Mouse (Mus musculus) lung, embryonic 16.5 days (tissue): Measurements from ENCODE around the gene Fbxo34. TPM values are rescaled to one million over a fixed set of nuclear protein-coding genes. Genes with fewer than 3 reads are reported as not detected.
"Not testable (repeated sequence)": the region's sequence is repeated elsewhere in the genome, so short reads cannot be mapped to it uniquely, and the experiment has no call there.

ENCODE experiments used
- ATAC-seq: fragments of 200-750 bp; cut with Nextera tagmentation; 2 replicates; pipeline ENCODE4 v1.8.0; 2017; ENCODE audit warnings: low read depth, mild to moderate bottlenecking, moderate library complexity
- H3K27ac ChIP-seq: fragments of 300-500 bp; sonication (generic); 2 replicates; pipeline ENCODE4 v1.5.1; 2014; ENCODE audit warnings: mild to moderate bottlenecking, control low read depth, low read length
- H3K27me3 ChIP-seq: fragments of 300-500 bp; sonication (generic); 2 replicates; pipeline ENCODE4 v1.6.1; 2014; ENCODE audit warnings: low read depth, low read length, mixed read lengths; ENCODE audit not compliant: control insufficient read depth, insufficient read depth
- H3K36me3 ChIP-seq: fragments of 300-500 bp; sonication (generic); 2 replicates; pipeline ENCODE4 v1.6.1; 2014; ENCODE audit warnings: low read length; ENCODE audit not compliant: control insufficient read depth, insufficient read depth
- H3K4me1 ChIP-seq: fragments of 300-500 bp; sonication (generic); replicated peaks from 2 replicates; pipeline ENCODE4 v1.6.1; 2014; ENCODE audit warnings: low read length, mixed read lengths; ENCODE audit not compliant: control insufficient read depth, insufficient read depth
- H3K4me2 ChIP-seq: fragments of 300-500 bp; sonication (generic); 2 replicates; pipeline ENCODE4 v1.6.1; 2014; ENCODE audit warnings: low read depth, low read length, control low read depth
- H3K4me3 ChIP-seq: fragments of 300-500 bp; sonication (generic); 2 replicates; pipeline ENCODE4 v1.5.1; 2014; ENCODE audit warnings: mild to moderate bottlenecking, low read length, control low read depth
- H3K9ac ChIP-seq: fragments of 300-500 bp; sonication (generic); 2 replicates; pipeline ENCODE4 v1.6.1; 2014; ENCODE audit warnings: low read length, control low read depth
- H3K9me3 ChIP-seq: fragments of 300-500 bp; sonication (generic); 2 replicates; pipeline ENCODE4 v1.6.1; 2016; ENCODE audit warnings: low read length; ENCODE audit not compliant: control insufficient read depth
- WGBS: fragments of 180-500 bp; shearing (Covaris S2); extraction: QIAGEN DNeasy Blood & Tissue Kit; methylation state at CpG from one replicate; pipeline ENCODE4 v1.1.7; 2014; 5-methylcytosine and 5-hydroxymethylcytosine counted together
- polyA plus RNA-seq: library from polyadenylated mRNA; unstranded; fragments of >200 nt; fragmentation: Nextera tagmentation; extraction: Ambion mirVana; gene quantifications from 2 replicates; pipeline ENCODE4 v1.2.1, GENCODE M21; 2015

Gene Fbxo34
- polyA plus RNA-seq, 1 experiment from 2014 or later, result 21.3 TPM

DNA sequence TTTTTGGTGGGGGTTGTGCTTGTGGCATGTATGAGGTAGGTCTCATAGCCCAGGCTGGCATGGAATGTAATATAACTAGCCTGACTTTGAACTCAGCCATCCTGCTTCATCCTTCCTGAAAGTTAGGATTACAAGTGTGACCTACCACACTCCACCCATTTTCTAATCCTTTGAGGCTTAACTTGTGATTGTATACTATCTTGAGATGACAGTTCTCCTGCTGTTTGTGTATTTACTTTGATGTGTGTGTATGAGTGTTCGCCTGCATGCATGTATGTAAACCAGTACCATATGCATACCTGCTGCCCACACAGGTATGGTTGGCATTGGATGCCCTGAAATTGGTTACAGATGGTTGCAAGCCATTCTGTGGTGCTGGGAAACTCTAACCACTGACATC, 71.4 kb downstream of the Fbxo34 start:
- Histone ChIP-seq H3K36me3 (no peaks in the 10 kb centered on the region), H3K27me3 (no peaks in the 10 kb centered on the region), H3K4me1 (no peaks in the 10 kb centered on the region), H3K4me3 (no peak overlapping the region), H3K9me3 (no peaks in the 10 kb centered on the region), H3K4me2 (no peak overlapping the region), H3K9ac (no peak overlapping the region), H3K27ac (no peak overlapping the region)
- WGBS, result 81% methylated on average over 1 of the region's 1 CpGs
- no peak for ATAC-seq

DNA sequence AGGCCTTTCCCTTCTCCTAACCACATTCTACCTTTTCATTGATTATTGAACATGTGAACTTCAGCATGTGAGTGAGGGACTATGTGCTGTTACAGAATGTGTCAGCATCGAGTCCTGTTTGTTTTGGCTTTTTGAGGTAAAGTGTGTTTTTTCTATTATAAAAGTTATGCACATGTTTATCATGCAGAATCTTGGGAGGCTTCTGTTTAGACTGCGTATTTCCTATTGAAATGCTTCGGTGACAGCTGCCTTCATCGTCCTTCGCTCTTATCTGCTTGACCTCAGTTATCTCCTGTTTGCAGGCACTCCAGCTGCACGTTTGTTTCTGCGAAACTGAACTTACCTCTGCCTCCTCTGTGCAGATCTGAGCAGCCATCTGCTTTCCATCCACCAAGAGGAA, 72.1 kb downstream of the Fbxo34 start:
- Histone ChIP-seq H3K27ac (no peak overlapping the region), H3K4me1 (no peaks in the 10 kb centered on the region), H3K4me3 (no peak overlapping the region), H3K27me3 (no peaks in the 10 kb centered on the region), H3K36me3 (no peaks in the 10 kb centered on the region), H3K9ac (no peak overlapping the region), H3K4me2 (no peak overlapping the region), H3K9me3 (no peaks in the 10 kb centered on the region)
- ATAC-seq, result no peak
- WGBS, result 28% methylated on average over 7 of the region's 7 CpGs

DNA sequence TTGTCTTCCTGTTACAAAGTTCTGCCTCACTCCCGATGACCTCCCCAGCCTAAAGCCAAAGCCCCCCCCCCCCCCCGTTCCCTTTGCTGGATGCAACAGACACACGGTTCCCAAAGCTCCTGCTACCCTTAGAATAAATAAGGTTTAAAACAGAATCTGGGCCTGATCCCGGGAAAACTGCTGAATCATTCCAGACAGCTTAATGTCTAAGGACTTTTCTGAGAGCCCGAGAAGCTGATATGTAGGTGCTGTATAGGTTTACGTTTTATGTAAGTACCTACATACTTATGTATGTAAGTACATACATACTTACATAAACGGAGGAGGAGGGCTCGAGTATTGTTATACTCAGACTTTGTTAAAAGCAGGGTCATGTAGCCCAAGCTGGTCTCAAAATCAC, 75.2 kb downstream of the Fbxo34 start:
- H3K9ac ChIP-seq, result no peak overlapping the region
- H3K27me3 ChIP-seq, result no peaks in the 10 kb centered on the region
- no peak overlapping the region for H3K27ac ChIP-seq
- H3K9me3 ChIP-seq, result no peaks in the 10 kb centered on the region
- WGBS, result 64% methylated on average over 8 of the region's 8 CpGs
- no peak for ATAC-seq
- no peak overlapping the region for H3K4me3 ChIP-seq
- H3K4me1 ChIP-seq, result no peaks in the 10 kb centered on the region
- no peaks in the 10 kb centered on the region for H3K36me3 ChIP-seq
- H3K4me2 ChIP-seq, result no peak overlapping the region

GRCm38 (mm10) chr14:47525861-47526260, 75.6 kb downstream of the Fbxo34 start:
- H3K36me3 ChIP-seq, result no peaks in the 10 kb centered on the region
- H3K9me3 ChIP-seq, result no peaks in the 10 kb centered on the region
- H3K27ac ChIP-seq, result no peak overlapping the region
- H3K4me2 ChIP-seq, result no peak overlapping the region
- no peak overlapping the region for H3K9ac ChIP-seq
- no peaks in the 10 kb centered on the region for H3K4me1 ChIP-seq
- WGBS, result 85% methylated on average over 5 of the region's 5 CpGs
- no peaks in the 10 kb centered on the region for H3K27me3 ChIP-seq
- no peak for ATAC-seq
- H3K4me3 ChIP-seq, result no peak overlapping the region

DNA sequence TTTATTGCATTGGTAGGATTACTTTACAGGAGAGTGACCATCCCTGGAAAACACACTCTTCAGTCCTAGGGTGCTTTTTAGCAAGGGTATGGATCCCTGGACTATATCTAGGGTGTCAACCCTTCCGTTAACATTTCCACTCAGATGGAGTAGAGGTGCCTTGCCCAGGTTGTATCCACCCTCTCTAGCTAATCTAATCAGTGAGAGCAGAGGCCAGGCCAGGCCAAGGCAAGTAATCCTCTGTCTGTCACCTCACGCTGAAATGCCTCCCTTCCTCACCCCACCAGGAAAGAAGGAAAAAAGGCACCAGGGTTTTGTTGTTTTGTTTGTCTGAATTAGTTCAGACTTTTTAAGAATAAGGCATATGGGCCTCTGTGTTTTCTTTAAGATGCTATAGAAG, 77.6 kb downstream of the Fbxo34 start:
- no peak for ATAC-seq
- Histone ChIP-seq H3K27me3 (no peaks in the 10 kb centered on the region), H3K4me1 (no peaks in the 10 kb centered on the region), H3K36me3 (0 out of 2 replicates have a peak, but pooled peaks cover 2% of the 10 kb centered on the region), H3K9me3 (no peaks in the 10 kb centered on the region), H3K27ac (no peak overlapping the region), H3K9ac (no peak overlapping the region), H3K4me2 (no peak overlapping the region), H3K4me3 (no peak overlapping the region)
- WGBS, result 71% methylated on average over 2 of the region's 2 CpGs

DNA sequence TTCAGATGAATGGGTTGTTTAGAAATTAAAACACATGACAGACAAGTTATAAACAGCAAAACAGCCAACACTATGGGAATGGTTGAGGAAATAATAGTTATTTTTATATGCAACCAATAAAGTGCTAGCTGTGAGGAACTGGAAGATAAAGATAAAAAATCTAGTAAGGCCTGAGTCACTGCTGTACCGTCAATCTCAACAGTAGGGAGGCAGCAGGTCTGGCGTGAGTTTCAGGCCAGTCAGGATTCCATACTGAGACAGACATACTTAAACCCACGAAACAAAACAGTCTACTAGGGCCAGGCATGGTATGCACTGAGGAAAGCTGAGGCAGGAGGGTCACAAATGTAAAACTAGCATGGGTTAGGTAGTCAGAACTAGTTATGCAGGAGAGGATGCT, 78.1 kb downstream of the Fbxo34 start:
- Histone ChIP-seq H3K27ac (no peak overlapping the region), H3K36me3 (0 out of 2 replicates have a peak, but pooled peaks cover 2% of the 10 kb centered on the region), H3K27me3 (no peaks in the 10 kb centered on the region), H3K9ac (no peak overlapping the region), H3K4me3 (no peak overlapping the region), H3K9me3 (no peaks in the 10 kb centered on the region), H3K4me2 (no peak overlapping the region), H3K4me1 (peaks cover under 1% of the 10 kb centered on the region; the same call in 1 of the 2 replicates)
- ATAC-seq, result no peak
- 63% methylated on average over 3 of the region's 3 CpGs for WGBS

DNA sequence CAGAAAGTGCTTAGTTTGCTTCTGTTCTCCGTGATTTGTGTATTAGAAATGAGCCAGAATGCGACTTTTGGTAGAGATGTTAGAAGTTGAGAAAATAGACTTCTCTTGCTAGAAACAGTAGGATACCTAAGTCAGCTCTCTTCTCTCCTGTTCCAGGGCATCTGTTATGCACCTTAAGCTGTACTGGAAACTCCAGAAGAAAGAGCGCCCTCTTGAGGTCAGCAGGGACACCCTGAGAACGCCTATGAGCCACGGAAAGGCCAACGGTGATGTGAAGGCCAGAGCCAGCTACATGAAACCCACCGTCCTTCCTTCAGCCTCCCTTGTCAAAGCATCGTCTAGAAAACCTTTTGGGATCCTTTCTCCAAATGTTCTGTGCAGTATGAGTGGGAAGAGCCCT, 78.8 kb downstream of the Fbxo34 start:
- no peak for ATAC-seq
- Histone ChIP-seq H3K27ac (no peak overlapping the region), H3K27me3 (no peaks in the 10 kb centered on the region), H3K9ac (no peak overlapping the region), H3K4me2 (no peak overlapping the region), H3K36me3 (0 out of 2 replicates have a peak, but pooled peaks cover 2% of the 10 kb centered on the region), H3K4me1 (peaks cover 7% of the 10 kb centered on the region), H3K9me3 (no peaks in the 10 kb centered on the region), H3K4me3 (no peak overlapping the region)
- 34% methylated on average over 8 of the region's 8 CpGs for WGBS

DNA sequence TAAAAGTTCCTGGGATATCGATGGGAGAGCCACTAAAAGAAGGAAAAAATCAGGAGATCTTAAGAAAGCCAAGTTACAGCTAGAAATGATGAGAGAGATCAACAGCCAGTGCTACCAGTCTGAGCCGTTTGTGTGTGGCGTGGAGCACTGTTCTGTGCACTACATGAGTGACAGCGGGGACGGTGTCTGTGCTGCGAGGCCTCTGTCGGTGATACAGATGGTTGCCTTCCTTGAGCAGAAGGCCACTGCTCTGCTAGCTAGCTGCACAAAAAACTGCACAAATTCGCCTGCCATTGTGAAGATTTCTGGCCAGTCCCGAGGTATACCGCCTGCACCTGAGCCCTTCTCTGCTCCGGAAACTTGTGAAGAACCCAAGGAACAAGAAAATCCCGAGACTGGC, 79.4 kb downstream of the Fbxo34 start:
- not testable (repeated sequence) for H3K27ac ChIP-seq
- 89% methylated on average over 10 of the region's 12 CpGs for WGBS

GRCm38 (mm10) chr14:47532496-47532895, 82.3 kb downstream of the Fbxo34 start:
- Histone ChIP-seq H3K9me3 (no peaks in the 10 kb centered on the region), H3K27me3 (no peaks in the 10 kb centered on the region), H3K4me2 (no peak overlapping the region), H3K36me3 (0 out of 2 replicates have a peak, but pooled peaks cover 2% of the 10 kb centered on the region), H3K9ac (no peak overlapping the region), H3K27ac (no peak overlapping the region), H3K4me3 (no peak overlapping the region), H3K4me1 (peaks cover 10% of the 10 kb centered on the region)
- 75% methylated on average over 1 of the region's 1 CpGs for WGBS
- no peak for ATAC-seq

More for the DNA sequence above, 79.4 kb downstream of the Fbxo34 start:
- not testable (repeated sequence) for H3K4me3 ChIP-seq, ATAC-seq, H3K4me2 ChIP-seq, H3K4me1 ChIP-seq, H3K27me3 ChIP-seq, H3K36me3 ChIP-seq, H3K9me3 ChIP-seq, H3K9ac ChIP-seq
